Mouse (Mus musculus) hindbrain, embryonic 11.5 days (tissue): ENCODE measurements around the gene Gm49510. TPM values are rescaled to one million over a fixed set of nuclear protein-coding genes. Genes with fewer than 3 reads are reported as not detected.

ENCODE experiments used
- ATAC-seq: fragments of 200-750 bp; cut with Nextera tagmentation; 2 replicates; pipeline ENCODE4 v1.8.0; 2017; ENCODE audit warnings: mild to moderate bottlenecking, moderate TSS enrichment, moderate library complexity; ENCODE audit not compliant: low FRiP score
- DNase-seq: peaks from one replicate; pipeline ENCODE4 v3.0.0-alpha.2; 2015; ENCODE audit warnings: low spot score
- H3K27ac ChIP-seq: fragments of 300-500 bp; sonication (generic); 2 replicates; pipeline ENCODE4 v1.5.1; 2014; ENCODE audit warnings: mild to moderate bottlenecking, low read depth, low read length
- H3K27me3 ChIP-seq: fragments of 300-500 bp; sonication (generic); 2 replicates; pipeline ENCODE4 v1.6.1; 2014; ENCODE audit warnings: mild to moderate bottlenecking, low read length, moderate library complexity, mixed read lengths; ENCODE audit not compliant: control insufficient read depth, insufficient read depth
- H3K36me3 ChIP-seq: fragments of 300-500 bp; sonication (generic); 2 replicates; pipeline ENCODE4 v1.6.1; 2014; ENCODE audit warnings: mild to moderate bottlenecking, low read length, moderate library complexity, mixed read lengths; ENCODE audit not compliant: control insufficient read depth, insufficient read depth
- H3K4me1 ChIP-seq: fragments of 300-500 bp; sonication (generic); replicated peaks from 2 replicates; pipeline ENCODE4 v1.6.1; 2014; ENCODE audit warnings: low read length, mixed read lengths; ENCODE audit not compliant: control insufficient read depth, insufficient read depth
- H3K4me2 ChIP-seq: fragments of 300-500 bp; sonication (generic); replicated peaks from 2 replicates; pipeline ENCODE4 v1.6.1; 2014; ENCODE audit warnings: mild to moderate bottlenecking, low read depth, low read length
- H3K4me3 ChIP-seq: fragments of 300-500 bp; sonication (generic); 2 replicates; pipeline ENCODE4 v1.5.1; 2014; ENCODE audit warnings: low read depth, low read length
- H3K9ac ChIP-seq: fragments of 300-500 bp; sonication (generic); 2 replicates; pipeline ENCODE4 v1.6.1; 2014; ENCODE audit warnings: low read depth, low read length
- H3K9me3 ChIP-seq: fragments of 300-500 bp; sonication (generic); 2 replicates; pipeline ENCODE4 v1.6.1; 2016; ENCODE audit warnings: low read length; ENCODE audit not compliant: control insufficient read depth
- WGBS: fragments of 180-500 bp; shearing (Covaris S2); extraction: QIAGEN DNeasy Blood & Tissue Kit; methylation state at CpG from one replicate; pipeline ENCODE4 v1.1.7; 2014; 5-methylcytosine and 5-hydroxymethylcytosine counted together
- polyA plus RNA-seq: library from polyadenylated mRNA; unstranded; fragments of >200 nt; fragmentation: Nextera tagmentation; extraction: Ambion mirVana; gene quantifications from 2 replicates; pipeline ENCODE4 v1.2.1, GENCODE M21; 2014

Gm49510 gene
- polyA plus RNA-seq, 1 experiment from 2014 or later: 0.42 TPM

- no peak overlapping the region for H3K4me3 ChIP-seq
- H3K27ac ChIP-seq: no peak overlapping the region
- no peaks in the 10 kb centered on the region for H3K27me3 ChIP-seq
- WGBS: 90% methylated on average over 10 of the region's 10 CpGs
- ATAC-seq: no peak
- no peaks in the 10 kb centered on the region for H3K4me1 ChIP-seq
- DNase-seq: no peak
- H3K36me3 ChIP-seq: peaks cover 6% of the 10 kb centered on the region; the same call in 1 of the 2 replicates
- no peak overlapping the region for H3K9ac ChIP-seq
- H3K9me3 ChIP-seq: no peaks in the 10 kb centered on the region
- no peak overlapping the region for H3K4me2 ChIP-seq
These were observed 37.8 kb downstream of the Gm49510 start for GRCm38 (mm10) chr15:78937311-78937710.

- Histone ChIP-seq H3K9ac (no peak overlapping the region), H3K4me3 (no peak overlapping the region), H3K27ac (no peak overlapping the region), H3K4me1 (no peaks in the 10 kb centered on the region), H3K9me3 (no peaks in the 10 kb centered on the region), H3K27me3 (no peaks in the 10 kb centered on the region), H3K36me3 (peaks cover 6% of the 10 kb centered on the region; the same call in 1 of the 2 replicates), H3K4me2 (no peak overlapping the region)
- WGBS: 95% methylated on average over 2 of the region's 2 CpGs
- ATAC-seq: no peak
- DNase-seq: no peak
These were observed 38.5 kb downstream of the Gm49510 start for GRCm38 (mm10) chr15:78937963-78938362.

- H3K4me3 ChIP-seq: no peak overlapping the region
- H3K9ac ChIP-seq: no peak overlapping the region
- no peaks in the 10 kb centered on the region for H3K9me3 ChIP-seq
- no peaks in the 10 kb centered on the region; the same call in 1 of the 2 replicates for H3K4me1 ChIP-seq
- DNase-seq (no peak), ATAC-seq (no peak)
- no peak overlapping the region for H3K4me2 ChIP-seq
- no peak overlapping the region for H3K27ac ChIP-seq
- H3K36me3 ChIP-seq: peaks cover 6% of the 10 kb centered on the region; the same call in 1 of the 2 replicates
- H3K27me3 ChIP-seq: no peaks in the 10 kb centered on the region
- WGBS: 94% methylated on average over 13 of the region's 13 CpGs
These were observed 40.9 kb downstream of the Gm49510 start for GRCm38 (mm10) chr15:78940325-78940724.

GRCm38 (mm10) chr15:78942663-78943062, 43.2 kb downstream of the Gm49510 start:
- H3K9me3 ChIP-seq: no peaks in the 10 kb centered on the region
- ATAC-seq (peak; percentile 65; the same call in 1 of the 2 replicates), DNase-seq (peak; percentile 92)
- peak overlapping the region; percentile 35 for H3K4me2 ChIP-seq
- H3K27me3 ChIP-seq: no peaks in the 10 kb centered on the region; the same call in 1 of the 2 replicates
- H3K27ac ChIP-seq: 0 out of 2 replicates have a peak overlapping the region, but pooled peaks have one; percentile 37
- WGBS: 7% methylated on average over 9 of the region's 9 CpGs
- 0 out of 2 replicates have a peak overlapping the region, but pooled peaks have one; percentile 16 for H3K4me3 ChIP-seq
- no peaks in the 10 kb centered on the region; the same call in none of the 2 replicates for H3K4me1 ChIP-seq
- H3K9ac ChIP-seq: peak overlapping the region; percentile 53
- peaks cover 4% of the 10 kb centered on the region; the same call in 1 of the 2 replicates for H3K36me3 ChIP-seq

- WGBS: 87% methylated on average over 7 of the region's 7 CpGs
- H3K9ac ChIP-seq: no peak overlapping the region
- H3K9me3 ChIP-seq: no peaks in the 10 kb centered on the region
- H3K36me3 ChIP-seq: no peaks in the 10 kb centered on the region
- DNase-seq (no peak), ATAC-seq (no peak)
- H3K4me1 ChIP-seq: no peaks in the 10 kb centered on the region; the same call in none of the 2 replicates
- H3K27ac ChIP-seq: no peak overlapping the region
- no peaks in the 10 kb centered on the region; the same call in 1 of the 2 replicates for H3K27me3 ChIP-seq
- no peak overlapping the region for H3K4me3 ChIP-seq
- no peak overlapping the region for H3K4me2 ChIP-seq
These were observed 46.8 kb downstream of the Gm49510 start for GRCm38 (mm10) chr15:78946232-78946631.

- ATAC-seq: peak; percentile 98
- Histone ChIP-seq H3K4me3 (peak within 1 kb of the TSS; percentile 52), H3K9ac (peak within 1 kb of the TSS; percentile 67), H3K27ac (peak within 1 kb of the TSS; percentile 58; the same call in 1 of the 2 replicates), H3K4me2 (peak within 1 kb of the TSS; percentile 53), H3K27me3 (no peaks in the 10 kb centered on the region; the same call in 1 of the 2 replicates), H3K4me1 (no peaks in the 10 kb centered on the region; the same call in none of the 2 replicates), H3K36me3 (no peaks in the 10 kb centered on the region), H3K9me3 (no peaks in the 10 kb centered on the region)
- peak; percentile 94 for DNase-seq
- under 1% methylated on average over 24 of the region's 24 CpGs for WGBS
These were observed 48.2 kb downstream of the Gm49510 start, which contains the start of gene Triobp for GRCm38 (mm10) chr15:78947657-78948056. Gene Triobp (plus strand): TSS chr15:78947724.

- peak overlapping the region; percentile 58; the same call in 1 of the 2 replicates for H3K27ac ChIP-seq
- no peak for DNase-seq
- H3K27me3 ChIP-seq: no peaks in the 10 kb centered on the region; the same call in 1 of the 2 replicates
- H3K4me1 ChIP-seq: no peaks in the 10 kb centered on the region; the same call in none of the 2 replicates
- peak overlapping the region; percentile 53 for H3K4me2 ChIP-seq
- H3K9ac ChIP-seq: peak overlapping the region; percentile 67
- H3K4me3 ChIP-seq: peak overlapping the region; percentile 52
- H3K36me3 ChIP-seq: no peaks in the 10 kb centered on the region
- WGBS: 4% methylated on average over 11 of the region's 11 CpGs
- peak; percentile 45 for ATAC-seq
- no peaks in the 10 kb centered on the region for H3K9me3 ChIP-seq
These were observed 48.8 kb downstream of the Gm49510 start for GRCm38 (mm10) chr15:78948152-78948725.

- ATAC-seq (no peak), DNase-seq (no peak)
- Histone ChIP-seq H3K4me1 (no peaks in the 10 kb centered on the region; the same call in 1 of the 2 replicates), H3K27me3 (no peaks in the 10 kb centered on the region; the same call in 1 of the 2 replicates), H3K4me3 (no peak overlapping the region; the same call in 1 of the 2 replicates), H3K9me3 (no peaks in the 10 kb centered on the region), H3K9ac (no peak overlapping the region), H3K4me2 (peak overlapping the region; percentile 53), H3K27ac (no peak overlapping the region), H3K36me3 (no peaks in the 10 kb centered on the region)
- 98% methylated on average over 3 of the region's 3 CpGs for WGBS
These were observed 49.4 kb downstream of the Gm49510 start for GRCm38 (mm10) chr15:78948883-78949282.
